Mouse (Mus musculus) forebrain, embryonic 11.5 days (tissue): ENCODE data around the gene Prr22. TPM values are rescaled to one million over a fixed set of nuclear protein-coding genes. Genes with fewer than 3 reads are reported as not detected.

Source experiments
- polyA plus RNA-seq: library from polyadenylated mRNA; unstranded; fragments of >200 nt; fragmentation: Nextera tagmentation; extraction: Ambion mirVana; gene quantifications from 2 replicates; pipeline ENCODE4 v1.2.1, GENCODE M21; 2014

Gene Prr22
- polyA plus RNA-seq, 1 experiment from 2014 or later: 1.3 TPM

Other genes starting within 250 kb of the Prr22 start
- 1.1 and 1.3 TPM in 2 replicates for gene Gm20219, start 215.9 kb upstream of the Prr22 start, polyA plus RNA-seq
- gene Safb2, start 185.7 kb upstream of the Prr22 start, polyA plus RNA-seq: 74.7 and 75.0 TPM in 2 replicates
- gene Safb, start 185.4 kb upstream of the Prr22 start, polyA plus RNA-seq: 145 and 154 TPM in 2 replicates
- gene 2410015M20Rik, start 160.5 kb upstream of the Prr22 start, polyA plus RNA-seq: 171 and 183 TPM in 2 replicates
- 1,269 and 1,280 TPM in 2 replicates for gene Rpl36, start 156.8 kb upstream of the Prr22 start, polyA plus RNA-seq
- 66.6 and 68.8 TPM in 2 replicates for gene Lonp1, start 143.4 kb upstream of the Prr22 start, polyA plus RNA-seq
- 0.51 TPM in 2 replicates for gene Catsperd, start 142.1 kb upstream of the Prr22 start, polyA plus RNA-seq
- gene Ranbp3, start 97.0 kb upstream of the Prr22 start, polyA plus RNA-seq: 132 and 139 TPM in 2 replicates
- 292 and 332 TPM in 2 replicates for gene Ndufa11, start 52.5 kb upstream of the Prr22 start, polyA plus RNA-seq
- gene Vmac, start 52.2 kb upstream of the Prr22 start, polyA plus RNA-seq: 14.1 and 21.4 TPM in 2 replicates
- 5.0 and 5.5 TPM in 2 replicates for gene Nrtn, start 12.7 kb upstream of the Prr22 start, polyA plus RNA-seq
- 40.4 and 43.1 TPM in 2 replicates for gene Dus3l, start 5.5 kb upstream of the Prr22 start, polyA plus RNA-seq
- 10.9 and 11.1 TPM in 2 replicates for gene Rfx2, start 60.8 kb downstream of the Prr22 start, polyA plus RNA-seq
- gene Acsbg2, start 104.2 kb downstream of the Prr22 start, polyA plus RNA-seq: not detected in 2 replicates
- 0.53 and 0.57 TPM in 2 replicates for gene 1700061G19Rik, start 105.2 kb downstream of the Prr22 start, polyA plus RNA-seq
- 56.7 and 57.2 TPM in 2 replicates for gene Mllt1, start 165.2 kb downstream of the Prr22 start, polyA plus RNA-seq
- gene Acer1, start 211.9 kb downstream of the Prr22 start, polyA plus RNA-seq: not detected in 2 replicates
- 151 and 166 TPM in 2 replicates for gene Clpp, start 220.1 kb downstream of the Prr22 start, polyA plus RNA-seq
- gene Alkbh7, start 227.1 kb downstream of the Prr22 start, polyA plus RNA-seq: 29.3 and 34.8 TPM in 2 replicates
- 0.76 TPM in 1 of 2 replicates, not detected in the other for gene Pspn, start 229.8 kb downstream of the Prr22 start, polyA plus RNA-seq
- 77.3 and 82.7 TPM in 2 replicates for gene Gtf2f1, start 241.0 kb downstream of the Prr22 start, polyA plus RNA-seq
- gene Gm17949, start 241.2 kb downstream of the Prr22 start, polyA plus RNA-seq: 0.27 and 0.39 TPM in 2 replicates